ENCODE assay signal across 12 mouse cellular contexts in genomic region chr13:101759281-101759871, GRCm38 (mm10). TPM values are rescaled to one million over a fixed set of nuclear protein-coding genes. Genes with fewer than 3 reads are reported as not detected.
DNase-seq lines count a peak whose midpoint lies in the region; ATAC-seq and TF ChIP-seq lines count a peak whose summit lies in the region.
"Had no signal": no experiment of that assay in that cellular context is flagged by ENCODE, and none has a peak within 500 bp of the region (broad histone marks: within the 10 kb centered on the region; RNA-seq: fewer than 3 reads in every experiment).

No protein-coding gene starts in this region.

- H3K4me2 ChIP-seq in midbrain, embryonic 12.5 days (replicated peaks), result 0 out of 2 replicates have a peak overlapping the region, but pooled peaks have one; percentile 19
- no peak overlapping the region for H3K4me2 ChIP-seq in midbrain, embryonic 13.5 days (replicated peaks)
- peak overlapping the region; percentile 24 for H3K4me2 ChIP-seq in forebrain, postnatal 0 days (ENCODE audit: low read depth)
- no peak overlapping the region for H3K4me2 ChIP-seq in stomach, embryonic 14.5 days (replicated peaks; ENCODE audit: low read depth, low read length)
- H3K4me2 ChIP-seq: limb, embryonic 13.5 days had no signal

- H3K9me3 ChIP-seq in midbrain, embryonic 12.5 days, result no peaks in the 10 kb centered on the region
- H3K9me3 ChIP-seq in midbrain, embryonic 13.5 days, result no peaks in the 10 kb centered on the region
- no peaks in the 10 kb centered on the region for H3K9me3 ChIP-seq in forebrain, postnatal 0 days (ENCODE audit: low read length)
- H3K9me3 ChIP-seq in stomach, embryonic 14.5 days (ENCODE audit: control insufficient read depth, low read depth, low read length), result no peaks in the 10 kb centered on the region
- H3K9me3 ChIP-seq: hindbrain, embryonic 15.5 days; limb, embryonic 13.5 days had no signal

- DNase-seq in heart, adult 2 months, result no peak
- no peak for DNase-seq in heart, postnatal 36 days
- DNase-seq in forebrain, postnatal 0 days, result no peak
- no peak for DNase-seq in cerebellum, adult 18-20 months
- no peak for DNase-seq in T-cell, adult 2 months (ENCODE audit: low spot score)
- DNase-seq: adrenal gland, postnatal 25 days; cerebellum, postnatal 14 days had no signal

- no peak overlapping the region for H3K9ac ChIP-seq in heart, adult 2 months (ENCODE audit: low read depth, low read length)
- H3K9ac ChIP-seq in midbrain, embryonic 12.5 days (replicated peaks), result no peak overlapping the region
- H3K9ac ChIP-seq in midbrain, embryonic 13.5 days (replicated peaks), result no peak overlapping the region
- no peak overlapping the region for H3K9ac ChIP-seq in forebrain, postnatal 0 days
- H3K9ac ChIP-seq in stomach, embryonic 14.5 days (replicated peaks; ENCODE audit: low read depth, low read length), result no peak overlapping the region
- H3K9ac ChIP-seq: hindbrain, embryonic 15.5 days; limb, embryonic 13.5 days had no signal

- H3K4me1 ChIP-seq in heart, adult 2 months (ENCODE audit: control insufficient read depth, insufficient read depth, low read length), result peaks cover 55% of the 10 kb centered on the region
- H3K4me1 ChIP-seq in midbrain, embryonic 12.5 days, result peaks cover 40% of the 10 kb centered on the region
- peaks cover 63% of the 10 kb centered on the region for H3K4me1 ChIP-seq in midbrain, embryonic 13.5 days (replicated peaks)
- peaks cover 18% of the 10 kb centered on the region for H3K4me1 ChIP-seq in forebrain, postnatal 0 days (ENCODE audit: insufficient read depth)
- peaks cover 68% of the 10 kb centered on the region for H3K4me1 ChIP-seq in stomach, embryonic 14.5 days (ENCODE audit: control insufficient read depth, insufficient read depth, low read length)

- no peak for ATAC-seq in midbrain, embryonic 12.5 days (ENCODE audit: low FRiP score, low read depth)
- ATAC-seq in midbrain, embryonic 13.5 days, result no peak
- ATAC-seq in forebrain, postnatal 0 days, result 0 out of 2 replicates have a peak, but pooled peaks have one; percentile 13
- no peak for ATAC-seq in stomach, embryonic 14.5 days (ENCODE audit: insufficient number of reproducible peaks, insufficient read depth, low FRiP score, low read depth)

- H3K27ac ChIP-seq in heart, adult 2 months, result peak overlapping the region; percentile 3; the same call in 1 of the 2 replicates
- no peak overlapping the region; the same call in 1 of the 2 replicates for H3K27ac ChIP-seq in midbrain, embryonic 12.5 days (replicated peaks)
- H3K27ac ChIP-seq in midbrain, embryonic 13.5 days, result no peak overlapping the region
- H3K27ac ChIP-seq in forebrain, postnatal 0 days (ENCODE audit: low read depth, low read length), result peak overlapping the region; percentile 45
- H3K27ac ChIP-seq in stomach, embryonic 14.5 days (ENCODE audit: low read length), result peak overlapping the region; percentile 53; the same call in 1 of the 2 replicates
- H3K27ac ChIP-seq: hindbrain, embryonic 15.5 days; limb, embryonic 13.5 days had no signal

- peaks cover 65% of the 10 kb centered on the region for H3K36me3 ChIP-seq in heart, adult 2 months (ENCODE audit: control insufficient read depth, insufficient read depth, low read length)
- peaks cover 16% of the 10 kb centered on the region for H3K36me3 ChIP-seq in midbrain, embryonic 12.5 days
- H3K36me3 ChIP-seq in midbrain, embryonic 13.5 days, result peaks cover 24% of the 10 kb centered on the region
- peaks cover 23% of the 10 kb centered on the region for H3K36me3 ChIP-seq in forebrain, postnatal 0 days (ENCODE audit: insufficient read depth)
- H3K36me3 ChIP-seq in stomach, embryonic 14.5 days (ENCODE audit: control insufficient read depth, insufficient read depth, low read length), result peaks cover 17% of the 10 kb centered on the region

- no peak overlapping the region for H3K4me3 ChIP-seq in heart, adult 2 months
- H3K4me3 ChIP-seq in midbrain, embryonic 12.5 days, result no peak overlapping the region
- H3K4me3 ChIP-seq in midbrain, embryonic 13.5 days (replicated peaks), result no peak overlapping the region
- H3K4me3 ChIP-seq in forebrain, postnatal 0 days (ENCODE audit: low read depth, low read length), result no peak overlapping the region; the same call in 1 of the 2 replicates
- H3K4me3 ChIP-seq in stomach, embryonic 14.5 days (ENCODE audit: low read depth, low read length), result no peak overlapping the region
- H3K4me3 ChIP-seq: hindbrain, embryonic 15.5 days; limb, embryonic 13.5 days had no signal

- no peak for TF ChIP-seq POLR2A in heart, adult 2 months (IDR thresholded peaks at IDR 0.05; ENCODE audit: insufficient read depth, low read depth, low read length)

- intact Hi-C loops in heart, adult 2 months (cut with DNase I), result no loop called here
- intact Hi-C loops in heart, postnatal 36 days (cut with DNase I), result loop anchor here (2.0 kb wide), 1 partner anchor 15 kb away; no protein-coding TSS in a partner anchor

- no peaks in the 10 kb centered on the region for H3K27me3 ChIP-seq in heart, adult 2 months (ENCODE audit: control insufficient read depth, insufficient read depth, low read length)
- H3K27me3 ChIP-seq in midbrain, embryonic 12.5 days, result peaks cover 6% of the 10 kb centered on the region; the same call in 1 of the 2 replicates
- H3K27me3 ChIP-seq in midbrain, embryonic 13.5 days, result peaks cover 7% of the 10 kb centered on the region; the same call in 1 of the 2 replicates
- H3K27me3 ChIP-seq in forebrain, postnatal 0 days (ENCODE audit: insufficient read depth, low read length), result no peaks in the 10 kb centered on the region
- H3K27me3 ChIP-seq in stomach, embryonic 14.5 days (ENCODE audit: control insufficient read depth, insufficient read depth, low read length), result no peaks in the 10 kb centered on the region
- H3K27me3 ChIP-seq: hindbrain, embryonic 15.5 days had no signal

- TF ChIP-seq CTCF in heart, adult 2 months (IDR thresholded peaks at IDR 0.05), result no peak
- TF ChIP-seq CTCF in forebrain, postnatal 0 days (IDR thresholded peaks at IDR 0.05; ENCODE audit: low read depth), result no peak

- peaks cover 19% of the 10 kb centered on the region for H3K79me2 ChIP-seq in heart, adult 2 months (replicated peaks; ENCODE audit: control insufficient read depth, insufficient read depth, low read length)

- TF ChIP-seq EP300 in heart, adult 2 months (IDR thresholded peaks at IDR 0.05; ENCODE audit: insufficient read depth, low read depth, low read length), result no peak

- WGBS in heart, adult 2 months, result 9% methylated on average over 3 of the region's 3 CpGs
- WGBS in midbrain, embryonic 12.5 days, result 18% methylated on average over 3 of the region's 3 CpGs
- WGBS in midbrain, embryonic 13.5 days, result 16% methylated on average over 3 of the region's 3 CpGs
- WGBS in forebrain, postnatal 0 days, result 9% methylated on average over 3 of the region's 3 CpGs
- WGBS in stomach, embryonic 14.5 days, result 21% methylated on average over 3 of the region's 3 CpGs

RNA-seq across cellular contexts. Expression of gene Pik3r1, which starts 8.6 kb away (rescaled TPM):
- 100 to 1,000 TPM; 111 to 132 TPM for total RNA-seq in heart, adult 2 months (2021)
- 23.7 and 41.4 TPM in 2 replicates for polyA plus RNA-seq in heart, adult 2 months (2012; rRNA removed)
- 100 to 1,000 TPM; 102 to 142 TPM for total RNA-seq in heart, postnatal 36 days (2021)
- polyA plus RNA-seq in midbrain, embryonic 12.5 days (2016; fragmentation: Nextera tagmentation; extraction: Ambion mirVana), result 22.8 and 25.0 TPM in 2 replicates
- 34.1 and 36.9 TPM in 2 replicates for polyA plus RNA-seq in midbrain, embryonic 13.5 days (2015; fragmentation: Nextera tagmentation; extraction: Ambion mirVana)
- total RNA-seq in forebrain, postnatal 0 days (2014; rRNA removed), result 112 and 117 TPM in 2 replicates
- polyA plus RNA-seq in forebrain, postnatal 0 days (2015; fragmentation: Nextera tagmentation; extraction: Ambion mirVana), result 36.1 and 50.2 TPM in 2 replicates
- 95.5 and 98.3 TPM in 2 replicates for polyA plus RNA-seq in stomach, embryonic 14.5 days (2014; fragmentation: Nextera tagmentation; extraction: Ambion mirVana)

Comparison
In these comparisons a context has a peak if more than half of its experiments do, and no peak if none do; other contexts are left out.
1. H3K4me2 ChIP-seq: peak in midbrain, embryonic 12.5 days (single experiment) and forebrain, postnatal 0 days (single experiment); none in midbrain, embryonic 13.5 days (single experiment) and stomach, embryonic 14.5 days (single experiment).
2. H3K27ac ChIP-seq: peak in heart, adult 2 months (single experiment), forebrain, postnatal 0 days (single experiment) and stomach, embryonic 14.5 days (single experiment); none in midbrain, embryonic 12.5 days (single experiment) and midbrain, embryonic 13.5 days (single experiment).